Mouse (Mus musculus): ENCODE measurements around the gene Chrnb2.

DNA sequence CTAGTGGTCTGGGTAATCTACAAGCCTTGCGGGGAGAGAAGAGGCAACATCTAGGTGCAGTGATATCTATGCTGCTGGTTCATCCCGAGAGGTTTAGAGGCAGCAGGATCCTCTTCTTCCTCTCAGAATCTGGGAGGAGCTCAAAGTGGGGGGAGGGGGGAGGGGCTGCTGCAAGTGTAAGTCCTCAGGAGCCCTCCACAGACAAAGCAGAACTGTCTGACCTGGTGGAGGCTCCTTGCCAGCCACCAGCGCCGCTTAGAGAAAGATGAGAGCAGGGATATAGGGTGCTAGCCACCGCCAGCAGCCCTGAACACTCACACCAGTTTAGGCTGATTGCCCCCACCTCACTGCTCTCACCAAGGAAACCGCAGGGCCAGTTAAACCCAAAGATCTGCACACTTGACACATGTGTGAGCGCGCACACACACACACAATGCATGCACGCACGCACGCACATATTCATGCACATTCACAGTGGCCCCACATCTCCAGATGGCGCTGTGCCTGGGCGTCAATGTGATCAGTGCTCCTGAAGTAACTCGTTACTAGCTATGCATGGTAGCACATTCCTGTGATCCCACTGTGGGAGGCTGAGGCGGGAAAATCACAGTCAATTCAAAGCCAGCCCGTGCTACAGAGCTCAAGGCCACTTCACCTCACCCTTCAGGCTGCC is 24.4 kb upstream of the Chrnb2 start:
- TF ChIP-seq CTCF (IDR thresholded peaks at IDR 0.05; ENCODE audit: low read depth) (0 out of 2 replicates have a peak, but pooled peaks have one; percentile 15), EP300 (IDR thresholded peaks at IDR 0.05; ENCODE audit: low read depth) (no peak)

All from liver, postnatal 0 days (tissue).